Mouse (Mus musculus) MEL (cell line): ENCODE data around the gene Kctd10.

Source experiments
- EP300 ChIP-seq, 2 experiments: IDR thresholded peaks; 2 replicates each; pipeline ENCODE4 v1.6.1; 2011; ENCODE audit warnings: improper control_type of control experiment in 2 of 2, low read length in 2 of 2, low read depth in 1 of 2, mild to moderate bottlenecking in 1 of 2
- HCFC1 ChIP-seq: IDR thresholded peaks from 2 replicates; pipeline ENCODE4 v1.6.1; 2012; ENCODE audit warnings: low read depth, mild to moderate bottlenecking, inconsistent platforms, low read length, improper control_type of control experiment, moderate library complexity
- JUND ChIP-seq: IDR thresholded peaks from 2 replicates; pipeline ENCODE4 v1.6.1; 2011; ENCODE audit warnings: low read depth, mild to moderate bottlenecking, improper control_type of control experiment, low read length

DNA sequence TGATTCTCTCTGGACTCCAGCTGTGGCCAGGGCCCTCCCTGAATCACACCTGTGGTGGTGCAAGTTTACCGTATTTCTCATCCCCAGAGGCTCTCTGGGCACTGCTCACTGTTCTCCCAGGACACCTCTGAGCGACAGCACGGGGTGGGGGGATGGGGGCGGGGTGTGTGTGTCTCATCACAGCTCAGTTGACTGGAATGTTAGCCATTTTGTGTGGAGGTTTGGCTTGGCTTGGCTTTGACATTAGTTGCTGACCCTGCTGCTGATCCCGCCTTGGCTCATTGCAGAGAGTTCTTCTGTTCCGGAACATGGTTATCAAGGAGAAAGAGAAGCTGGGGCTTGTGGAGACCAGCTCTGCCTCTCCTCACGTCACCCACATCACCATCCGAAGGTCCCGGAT is 27.5 kb upstream of the Kctd10 start:
- no peak for TF ChIP-seq EP300 (IDR thresholded peaks at IDR 0.05; ENCODE audit: low read depth in 1 of 2, low read length in 2 of 2)
- no peak for TF ChIP-seq JUND
- no peak for TF ChIP-seq HCFC1
